In genomic region chr5:65457086-65457827, GRCm38 (mm10) we compare ENCODE assay signal across 12 mouse cellular contexts. TPM values are rescaled to one million over a fixed set of nuclear protein-coding genes. Genes with fewer than 3 reads are reported as not detected.
DNase-seq lines count a peak whose midpoint lies in the region; ATAC-seq and TF ChIP-seq lines count a peak whose summit lies in the region.
"Had no signal": no experiment of that assay in that cellular context is flagged by ENCODE, and none has a peak within 500 bp of the region (broad histone marks: within the 10 kb centered on the region; RNA-seq: fewer than 3 reads in every experiment).

No protein-coding gene starts in this region.

- no peaks in the 10 kb centered on the region for H3K27me3 ChIP-seq in embryonic facial prominence, embryonic 10.5 days (replicated peaks; ENCODE audit: low read depth, poor library complexity, severe bottlenecking)
- no peaks in the 10 kb centered on the region for H3K27me3 ChIP-seq in lung, postnatal 0 days (replicated peaks; ENCODE audit: insufficient read depth, low read length)
- no peaks in the 10 kb centered on the region for H3K27me3 ChIP-seq in forebrain, embryonic 12.5 days

- TF ChIP-seq POLR2A in bone marrow macrophage, adult 2 months (IDR thresholded peaks at IDR 0.05; ENCODE audit: borderline replicate concordance, low read depth, low read length) = no peak

- no peak for TF ChIP-seq CTCF in bone marrow macrophage, adult 2 months (IDR thresholded peaks at IDR 0.05; ENCODE audit: low read depth, low read length)
- TF ChIP-seq CTCF in lung, postnatal 0 days (IDR thresholded peaks at IDR 0.05) = no peak

- DNase-seq in embryonic facial prominence, embryonic 10.5 days (ENCODE audit: low spot score) = peak; percentile 73
- peak; percentile 66 to 67 for DNase-seq in heart, postnatal 10 days
- DNase-seq in lung, postnatal 0 days (ENCODE audit: low spot score) = peak; percentile 91
- DNase-seq in cerebellum, adult 9-10 months = no peak

- TF ChIP-seq EP300 in lung, postnatal 0 days (IDR thresholded peaks at IDR 0.05) = no peak

- H3K27ac ChIP-seq in bone marrow macrophage, adult 2 months (ENCODE audit: insufficient read depth, low read depth, low read length) = peak overlapping the region; percentile 52
- peak overlapping the region; percentile 83 for H3K27ac ChIP-seq in embryonic facial prominence, embryonic 10.5 days (replicated peaks)
- peak overlapping the region; percentile 84 for H3K27ac ChIP-seq in lung, postnatal 0 days (ENCODE audit: low read length)
- no peak overlapping the region for H3K27ac ChIP-seq in forebrain, embryonic 12.5 days
- H3K27ac ChIP-seq: hindbrain, postnatal 0 days; liver, embryonic 14.5 days had no signal

- no peak overlapping the region for H3K4me3 ChIP-seq in bone marrow macrophage, adult 2 months (ENCODE audit: insufficient read depth, low read length)
- H3K4me3 ChIP-seq in embryonic facial prominence, embryonic 10.5 days = no peak overlapping the region
- H3K4me3 ChIP-seq in lung, postnatal 0 days (ENCODE audit: low read depth, low read length) = no peak overlapping the region
- no peak overlapping the region for H3K4me3 ChIP-seq in forebrain, embryonic 12.5 days (replicated peaks)

- no peak overlapping the region for H3K9ac ChIP-seq in lung, postnatal 0 days (replicated peaks; ENCODE audit: low read depth)
- no peak overlapping the region for H3K9ac ChIP-seq in forebrain, embryonic 12.5 days
- H3K9ac ChIP-seq: liver, embryonic 14.5 days had no signal

- peaks cover 40% of the 10 kb centered on the region for H3K4me1 ChIP-seq in bone marrow macrophage, adult 2 months (ENCODE audit: control insufficient read depth, insufficient read depth, low read length)
- peaks cover 29% of the 10 kb centered on the region for H3K4me1 ChIP-seq in embryonic facial prominence, embryonic 10.5 days
- peaks cover 4% of the 10 kb centered on the region; the same call in 1 of the 2 replicates for H3K4me1 ChIP-seq in lung, postnatal 0 days (ENCODE audit: insufficient read depth, low read depth, low read length)
- H3K4me1 ChIP-seq in forebrain, embryonic 12.5 days = no peaks in the 10 kb centered on the region

- no peaks in the 10 kb centered on the region for H3K9me3 ChIP-seq in embryonic facial prominence, embryonic 10.5 days
- no peaks in the 10 kb centered on the region for H3K9me3 ChIP-seq in lung, postnatal 0 days (ENCODE audit: low read length)
- H3K9me3 ChIP-seq in forebrain, embryonic 12.5 days = no peaks in the 10 kb centered on the region

- 54% methylated on average over 7 of the region's 7 CpGs for WGBS in embryonic facial prominence, embryonic 10.5 days
- WGBS in lung, postnatal 0 days = 34% methylated on average over 7 of the region's 7 CpGs
- WGBS in forebrain, embryonic 12.5 days = 64% methylated on average over 7 of the region's 7 CpGs

- intact Hi-C loops in heart, postnatal 10 days (cut with DNase I) = no loop called here

- peak; percentile 89 for ATAC-seq in lung, postnatal 0 days
- no peak for ATAC-seq in forebrain, embryonic 12.5 days (ENCODE audit: low FRiP score)
- no peak for ATAC-seq in activated CD4-positive, CD25-positive, alpha-beta regulatory T cell, adult 4 months
- ATAC-seq: forebrain, embryonic 14.5 days; hindbrain, postnatal 0 days had no signal

- H3K4me2 ChIP-seq in lung, postnatal 0 days (replicated peaks; ENCODE audit: low read depth, low read length) = no peak overlapping the region
- no peak overlapping the region for H3K4me2 ChIP-seq in forebrain, embryonic 12.5 days

- no peaks in the 10 kb centered on the region; the same call in 1 of the 2 replicates for H3K36me3 ChIP-seq in embryonic facial prominence, embryonic 10.5 days (replicated peaks)
- no peaks in the 10 kb centered on the region for H3K36me3 ChIP-seq in lung, postnatal 0 days (ENCODE audit: insufficient read depth, low read length)
- 0 out of 2 replicates have a peak, but pooled peaks cover 4% of the 10 kb centered on the region for H3K36me3 ChIP-seq in forebrain, embryonic 12.5 days (replicated peaks)

RNA-seq across cellular contexts. Expression of gene Ugdh, which starts 21.5 kb away (rescaled TPM):
- 42.8 and 52.7 TPM in 2 replicates for polyA plus RNA-seq in bone marrow macrophage, adult 2 months (2012; ENCODE audit: insufficient read depth, insufficient read length, missing spikeins)
- 92.7 and 95.4 TPM in 2 replicates for polyA plus RNA-seq in embryonic facial prominence, embryonic 10.5 days (2016; fragmentation: Nextera tagmentation; extraction: Ambion mirVana)
- total RNA-seq in heart, postnatal 10 days (2021) = 10 to 100 TPM; 31.5 to 32.1 TPM
- 71.9 and 77.3 TPM in 2 replicates for polyA plus RNA-seq in lung, postnatal 0 days (2015; fragmentation: Nextera tagmentation; extraction: Ambion mirVana)
- polyA plus RNA-seq in forebrain, embryonic 12.5 days (2016; fragmentation: Nextera tagmentation; extraction: Ambion mirVana) = 78.7 and 85.9 TPM in 2 replicates
- polyA plus RNA-seq in activated CD4-positive, CD25-positive, alpha-beta regulatory T cell, adult 4 months (2017; shearing (Covaris generic)) = 10 to 100 TPM; 11.0 to 14.7 TPM

RNA-seq across cellular contexts. Expression of gene Gm43552, which starts 35.4 kb away (rescaled TPM):
- polyA plus RNA-seq in bone marrow macrophage, adult 2 months (2012; ENCODE audit: insufficient read depth, insufficient read length, missing spikeins) = not detected in 2 replicates
- not detected in 2 replicates for polyA plus RNA-seq in embryonic facial prominence, embryonic 10.5 days (2016; fragmentation: Nextera tagmentation; extraction: Ambion mirVana)
- total RNA-seq in heart, postnatal 10 days (2021) = not detected
- not detected in 2 replicates for polyA plus RNA-seq in lung, postnatal 0 days (2015; fragmentation: Nextera tagmentation; extraction: Ambion mirVana)
- polyA plus RNA-seq in forebrain, embryonic 12.5 days (2016; fragmentation: Nextera tagmentation; extraction: Ambion mirVana) = not detected in 2 replicates
- polyA plus RNA-seq in activated CD4-positive, CD25-positive, alpha-beta regulatory T cell, adult 4 months (2017; shearing (Covaris generic)) = not detected
- total RNA-seq: hindbrain, postnatal 0 days; MEL; neutrophil, adult 5-6 weeks had no signal
- polyA plus RNA-seq: forebrain, embryonic 14.5 days; hindbrain, postnatal 0 days; liver, embryonic 14.5 days had no signal
